Mouse (Mus musculus) naive thymus-derived CD4-positive, alpha-beta T cell, adult 2 months (primary cell): ENCODE measurements at regions not wholly inside any gene's neighbourhood (a gene's known extent, or its start where the extent isn't known, plus 50 kb on each side); places are given as distances from the start of the nearest gene placed in this dataset.

Source experiments
- DNase-seq: peaks from one replicate; pipeline ENCODE4 v3.0.0-alpha.2; 2011; ENCODE audit warnings: low read depth

- peak; percentile 29 for DNase-seq
These were observed 318.9 kb downstream of the Mycn start for GRCm38 (mm10) chr12:12622712-12623292.

- no peak for DNase-seq
These were observed 320.2 kb downstream of the Mycn start for GRCm38 (mm10) chr12:12621506-12621905.

- no peak for DNase-seq
These were observed 321.4 kb downstream of the Mycn start for GRCm38 (mm10) chr12:12620316-12620715.

GRCm38 (mm10) chr12:12619431-12619830, 322.3 kb downstream of the Mycn start:
- no peak for DNase-seq

GRCm38 (mm10) chr12:12612520-12612919, 329.2 kb downstream of the Mycn start:
- DNase-seq, result no peak

- DNase-seq, result no peak
These were observed 330.9 kb downstream of the Mycn start for GRCm38 (mm10) chr12:12610861-12611260.

GRCm38 (mm10) chr12:12607995-12608394, 333.7 kb downstream of the Mycn start:
- no peak for DNase-seq

GRCm38 (mm10) chr12:12606911-12607310, 334.8 kb downstream of the Mycn start:
- no peak for DNase-seq

- no peak for DNase-seq
These were observed 336.2 kb downstream of the Mycn start for GRCm38 (mm10) chr12:12605495-12605894.

- no peak for DNase-seq
These were observed 339.4 kb downstream of the Fam49a start for GRCm38 (mm10) chr12:12601362-12601761.

GRCm38 (mm10) chr12:12595399-12595798, 333.5 kb downstream of the Fam49a start:
- DNase-seq, result no peak

- no peak for DNase-seq
These were observed 332.6 kb downstream of the Fam49a start for GRCm38 (mm10) chr12:12594567-12594966.

- no peak for DNase-seq
These were observed 331.4 kb downstream of the Fam49a start for GRCm38 (mm10) chr12:12593343-12593742.

GRCm38 (mm10) chr12:12590753-12591291, 328.9 kb downstream of the Fam49a start:
- no peak for DNase-seq

- no peak for DNase-seq
These were observed 326.9 kb downstream of the Fam49a start for GRCm38 (mm10) chr12:12588771-12589370.

- DNase-seq, result no peak
These were observed 324.5 kb downstream of the Fam49a start for GRCm38 (mm10) chr12:12586436-12586835.

- no peak for DNase-seq
These were observed 319.6 kb downstream of the Fam49a start for GRCm38 (mm10) chr12:12581271-12582186.

- peak; percentile 42 for DNase-seq
These were observed 318.8 kb downstream of the Fam49a start for GRCm38 (mm10) chr12:12580763-12581178.

- no peak for DNase-seq
These were observed 316.3 kb downstream of the Fam49a start for GRCm38 (mm10) chr12:12578278-12578677.

- DNase-seq, result no peak
These were observed 308.8 kb downstream of the Fam49a start for GRCm38 (mm10) chr12:12570563-12571251.

- no peak for DNase-seq
These were observed 305.8 kb downstream of the Fam49a start for GRCm38 (mm10) chr12:12567734-12568104.
